Mouse (Mus musculus): Measurements from ENCODE around the gene Dnajb1.

- TF ChIP-seq CTCF (IDR thresholded peaks at IDR 0.05; ENCODE audit: low read depth, low read length) (no peak), POLR2A (IDR thresholded peaks at IDR 0.05; ENCODE audit: extremely low read depth, insufficient read depth, low read length) (no peak)
Observed at GRCm38 (mm10) chr8:83567668-83568067, 40.3 kb upstream of the Dnajb1 start.

All from liver, adult 2 months (tissue).